Mouse (Mus musculus) hindbrain, embryonic 14.5 days (tissue): Measurements from ENCODE around the gene Sall4. TPM values are rescaled to one million over a fixed set of nuclear protein-coding genes. Genes with fewer than 3 reads are reported as not detected.
"Not testable (repeated sequence)": the region's sequence is repeated elsewhere in the genome, so short reads cannot be mapped to it uniquely, and the experiment has no call there.

ENCODE experiments used
- ATAC-seq: fragments of 200-750 bp; cut with Nextera tagmentation; 2 replicates; pipeline ENCODE4 v1.8.0; 2017; ENCODE audit warnings: moderate number of reproducible peaks, mild to moderate bottlenecking, moderate TSS enrichment, moderate library complexity; ENCODE audit not compliant: low FRiP score
- DNase-seq: peaks from one replicate; pipeline ENCODE4 v3.0.0-alpha.2; 2015; ENCODE audit warnings: low spot score
- H3K27ac ChIP-seq: fragments of 300-500 bp; sonication (generic); 2 replicates; pipeline ENCODE4 v1.5.1; 2014; ENCODE audit warnings: mild to moderate bottlenecking, moderate library complexity
- H3K27me3 ChIP-seq: fragments of 300-500 bp; sonication (generic); 2 replicates; pipeline ENCODE4 v1.6.1; 2014; ENCODE audit warnings: mild to moderate bottlenecking, low read length, mixed read lengths; ENCODE audit not compliant: control insufficient read depth, insufficient read depth
- H3K36me3 ChIP-seq: fragments of 300-500 bp; sonication (generic); replicated peaks from 2 replicates; pipeline ENCODE4 v1.6.1; 2014; ENCODE audit not compliant: control insufficient read depth, insufficient read depth
- H3K4me1 ChIP-seq: fragments of 300-500 bp; sonication (generic); replicated peaks from 2 replicates; pipeline ENCODE4 v1.6.1; 2014; ENCODE audit warnings: antibody characterized with exemption, low read length, mixed read lengths; ENCODE audit not compliant: control insufficient read depth, insufficient read depth
- H3K4me2 ChIP-seq: fragments of 300-500 bp; sonication (generic); replicated peaks from 2 replicates; pipeline ENCODE4 v1.6.1; 2014; ENCODE audit warnings: mild to moderate bottlenecking, moderate library complexity
- H3K4me3 ChIP-seq: fragments of 300-500 bp; sonication (generic); replicated peaks from 2 replicates; pipeline ENCODE4 v1.5.1; 2014; ENCODE audit warnings: mild to moderate bottlenecking, low read length
- H3K9ac ChIP-seq: fragments of 300-500 bp; sonication (generic); 2 replicates; pipeline ENCODE4 v1.6.1; 2014
- H3K9me3 ChIP-seq: fragments of 300-500 bp; sonication (generic); 2 replicates; pipeline ENCODE4 v1.6.1; 2016; ENCODE audit warnings: low read length; ENCODE audit not compliant: control insufficient read depth
- WGBS: fragments of 180-500 bp; shearing (Covaris S2); extraction: QIAGEN DNeasy Blood & Tissue Kit; methylation state at CpG from one replicate; pipeline ENCODE4 v1.1.7; 2014; 5-methylcytosine and 5-hydroxymethylcytosine counted together
- polyA plus RNA-seq: library from polyadenylated mRNA; unstranded; fragments of >200 nt; fragmentation: Nextera tagmentation; extraction: Ambion mirVana; gene quantifications from 2 replicates; pipeline ENCODE4 v1.2.1, GENCODE M21; 2014

The Sall4 gene
- polyA plus RNA-seq, 1 experiment from 2014 or later = 0.37 TPM

GRCm38 (mm10) chr2:168763785-168764184 is 4.0 kb downstream of the Sall4 start:
- Histone ChIP-seq H3K4me1 (peaks cover 24% of the 10 kb centered on the region), H3K4me2 (0 out of 2 replicates have a peak overlapping the region, but pooled peaks have one; percentile 92), H3K27ac (no peak overlapping the region), H3K4me3 (no peak overlapping the region; the same call in 1 of the 2 replicates), H3K9me3 (no peaks in the 10 kb centered on the region), H3K9ac (no peak overlapping the region), H3K36me3 (no peaks in the 10 kb centered on the region), H3K27me3 (peaks cover 44% of the 10 kb centered on the region)
- WGBS = 5% methylated on average over 7 of the region's 7 CpGs
- DNase-seq (no peak), ATAC-seq (no peak)

GRCm38 (mm10) chr2:168762411-168762815 is 5.3 kb downstream of the Sall4 start:
- H3K36me3 ChIP-seq = no peaks in the 10 kb centered on the region
- peak overlapping the region; percentile 47; the same call in 1 of the 2 replicates for H3K27ac ChIP-seq
- peak overlapping the region; percentile 44 for H3K4me2 ChIP-seq
- WGBS = 2% methylated on average over 12 of the region's 12 CpGs
- peak overlapping the region; percentile 16 for H3K4me3 ChIP-seq
- DNase-seq (no peak), ATAC-seq (no peak)
- H3K27me3 ChIP-seq = peaks cover 32% of the 10 kb centered on the region
- H3K9ac ChIP-seq = peak overlapping the region; percentile 51
- H3K4me1 ChIP-seq = peaks cover 24% of the 10 kb centered on the region
- no peaks in the 10 kb centered on the region for H3K9me3 ChIP-seq

DNA sequence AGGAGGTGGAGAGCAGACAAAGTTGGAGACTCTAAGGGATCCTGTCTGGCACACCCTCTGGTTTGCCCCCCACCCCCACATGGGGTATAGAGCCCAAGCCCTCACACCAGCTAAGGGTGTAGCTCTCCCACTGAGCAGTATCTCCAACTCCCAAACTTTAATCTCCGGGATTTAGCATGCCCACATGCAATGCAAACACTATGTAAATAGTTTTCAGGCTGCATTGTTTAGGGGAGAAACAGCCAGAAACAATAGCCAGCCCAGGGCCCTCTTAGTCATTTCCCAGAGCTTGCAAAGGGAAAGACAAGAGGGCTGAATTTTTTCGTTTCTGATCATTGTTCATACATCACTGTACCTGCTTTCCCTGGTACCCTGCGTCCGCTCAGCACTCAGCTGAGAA is 5.8 kb downstream of the Sall4 start:
- Histone ChIP-seq H3K9me3 (no peaks in the 10 kb centered on the region), H3K27me3 (peaks cover 28% of the 10 kb centered on the region), H3K36me3 (no peaks in the 10 kb centered on the region), H3K27ac (peak overlapping the region; percentile 47; the same call in 1 of the 2 replicates), H3K9ac (peak overlapping the region; percentile 51), H3K4me1 (peaks cover 24% of the 10 kb centered on the region), H3K4me2 (peak overlapping the region; percentile 44), H3K4me3 (peak overlapping the region; percentile 16)
- DNase-seq (no peak), ATAC-seq (no peak)
- 3% methylated on average over 4 of the region's 4 CpGs for WGBS

DNA sequence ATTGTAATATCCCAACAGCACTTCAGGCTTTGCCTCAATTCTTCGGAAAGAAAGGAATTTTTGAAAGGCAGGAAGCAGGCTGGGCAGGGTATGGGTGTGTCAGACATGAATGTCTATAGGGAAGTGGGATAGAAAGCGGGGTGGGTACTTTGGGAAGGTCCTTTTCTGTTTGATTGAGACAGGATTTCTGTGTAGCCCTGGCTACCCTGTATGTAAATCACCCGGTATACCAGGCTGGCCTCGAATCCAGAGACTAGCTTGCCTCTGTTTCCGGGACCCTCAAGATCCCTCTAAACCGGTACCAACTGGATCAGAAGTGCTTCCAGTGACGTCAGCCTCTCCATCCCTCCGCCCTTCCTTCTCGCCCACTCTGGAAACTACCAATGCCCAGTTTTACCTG is 6.6 kb downstream of the Sall4 start:
- H3K27me3 ChIP-seq = peaks cover 19% of the 10 kb centered on the region
- no peaks in the 10 kb centered on the region for H3K36me3 ChIP-seq
- peaks cover 22% of the 10 kb centered on the region for H3K4me1 ChIP-seq
- no peak overlapping the region for H3K27ac ChIP-seq
- DNase-seq (no peak), ATAC-seq (no peak)
- no peak overlapping the region for H3K9ac ChIP-seq
- H3K9me3 ChIP-seq = no peaks in the 10 kb centered on the region
- 86% methylated on average over 9 of the region's 9 CpGs for WGBS
- H3K4me2 ChIP-seq = no peak overlapping the region
- no peak overlapping the region for H3K4me3 ChIP-seq

- not testable (repeated sequence) for H3K36me3 ChIP-seq, H3K9me3 ChIP-seq, H3K4me1 ChIP-seq
Observed at GRCm38 (mm10) chr2:168744406-168744805, 23.3 kb downstream of the Sall4 start.

GRCm38 (mm10) chr2:168742649-168743048 is 25.1 kb downstream of the Sall4 start:
- Histone ChIP-seq H3K4me3 (peak overlapping the region; percentile 43), H3K4me2 (peak overlapping the region; percentile 62), H3K9ac (peak overlapping the region; percentile 98; the same call in 1 of the 2 replicates), H3K9me3 (no peaks in the 10 kb centered on the region), H3K36me3 (no peaks in the 10 kb centered on the region), H3K27me3 (no peaks in the 10 kb centered on the region), H3K4me1 (peaks cover 6% of the 10 kb centered on the region; the same call in 1 of the 2 replicates), H3K27ac (peak overlapping the region; percentile 98)
- no peak for ATAC-seq
- peak; percentile 75 for DNase-seq
- WGBS = 20% methylated on average over 7 of the region's 7 CpGs

More at GRCm38 (mm10) chr2:168744406-168744805, 23.3 kb downstream of the Sall4 start:
- not testable (repeated sequence) for ATAC-seq, H3K4me3 ChIP-seq, H3K27ac ChIP-seq, H3K9ac ChIP-seq, DNase-seq, H3K4me2 ChIP-seq, H3K27me3 ChIP-seq
- WGBS = 90% methylated on average over 10 of the region's 10 CpGs

- peak; percentile 77 for DNase-seq
- no peaks in the 10 kb centered on the region for H3K36me3 ChIP-seq
- 6% methylated on average over 27 of the region's 33 CpGs for WGBS
- H3K27me3 ChIP-seq = no peaks in the 10 kb centered on the region
- no peaks in the 10 kb centered on the region for H3K9me3 ChIP-seq
- peak; percentile 82 for ATAC-seq
- H3K4me3 ChIP-seq = peak within 1 kb of the TSS; percentile 95
- peak within 1 kb of the TSS; percentile 98 for H3K27ac ChIP-seq
- H3K9ac ChIP-seq = peak within 1 kb of the TSS; percentile 98
- H3K4me2 ChIP-seq = peak within 1 kb of the TSS; percentile 62
- peaks cover 6% of the 10 kb centered on the region; the same call in 1 of the 2 replicates for H3K4me1 ChIP-seq
Observed at GRCm38 (mm10) chr2:168742059-168742627, 25.6 kb downstream of the Sall4 start, which contains the start of gene Atp9a. Gene Atp9a (minus strand): TSS chr2:168742409.

DNA sequence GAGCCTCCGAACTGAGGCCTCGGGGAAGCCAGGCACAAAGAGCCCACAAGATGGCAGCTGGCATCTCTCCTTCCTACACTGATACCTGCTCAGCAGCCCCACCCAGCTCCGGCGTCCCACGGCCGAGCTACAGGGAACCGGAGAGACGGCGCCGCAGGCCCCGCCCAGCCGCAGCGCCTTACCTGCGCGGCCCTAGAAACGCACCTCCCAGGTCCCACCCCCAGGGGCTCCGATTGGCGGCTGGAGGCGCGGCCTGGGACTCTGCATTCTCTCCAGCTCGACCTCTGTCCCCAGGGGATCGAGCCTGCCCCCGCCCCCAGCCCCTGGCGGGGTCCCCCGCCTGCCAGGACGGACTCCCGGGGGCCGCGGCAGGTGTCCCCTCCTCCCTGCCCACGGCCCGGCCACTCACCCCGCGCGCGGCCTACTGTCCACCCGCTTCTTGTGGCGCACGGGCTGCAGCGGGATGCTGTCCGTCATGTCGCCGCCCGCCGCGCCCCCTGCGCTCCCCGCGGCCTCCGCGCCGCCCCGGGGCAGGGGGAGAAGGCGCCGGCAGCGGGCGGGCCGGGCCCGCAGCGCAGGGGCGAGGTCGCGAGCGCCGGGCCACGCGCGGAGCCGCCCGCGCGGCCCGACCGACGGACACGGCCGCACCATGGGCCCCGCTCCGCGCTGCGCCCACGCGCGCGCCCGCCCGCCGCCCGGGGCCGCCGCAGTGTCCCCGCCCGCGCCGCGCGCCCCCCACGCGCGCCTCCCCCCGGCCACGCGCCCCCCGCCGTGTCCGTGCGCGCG is 26.3 kb downstream of the Sall4 start:
- Histone ChIP-seq H3K4me2 (peak overlapping the region; percentile 62), H3K9ac (peak overlapping the region; percentile 98), H3K4me1 (peaks cover 6% of the 10 kb centered on the region; the same call in 1 of the 2 replicates), H3K27me3 (no peaks in the 10 kb centered on the region), H3K9me3 (no peaks in the 10 kb centered on the region), H3K36me3 (no peaks in the 10 kb centered on the region), H3K27ac (peak overlapping the region; percentile 98), H3K4me3 (peak overlapping the region; percentile 95)
- under 1% methylated on average over 43 of the region's 108 CpGs for WGBS
- DNase-seq = peak; percentile 75
- ATAC-seq = peak; percentile 86

GRCm38 (mm10) chr2:168740496-168740895 is 27.2 kb downstream of the Sall4 start:
- Histone ChIP-seq H3K9me3 (no peaks in the 10 kb centered on the region), H3K27ac (peak overlapping the region; percentile 98)

More at GRCm38 (mm10) chr2:168740496-168740895, 27.2 kb downstream of the Sall4 start:
- H3K4me3 ChIP-seq = peak overlapping the region; percentile 95
- ATAC-seq (no peak), DNase-seq (no peak)
- H3K9ac ChIP-seq = peak overlapping the region; percentile 98
- WGBS = 91% methylated on average over 10 of the region's 10 CpGs
- H3K36me3 ChIP-seq = no peaks in the 10 kb centered on the region
- H3K27me3 ChIP-seq = no peaks in the 10 kb centered on the region
- H3K4me2 ChIP-seq = peak overlapping the region; percentile 62
- H3K4me1 ChIP-seq = peaks cover 6% of the 10 kb centered on the region; the same call in 1 of the 2 replicates
